Mouse (Mus musculus): ENCODE results near the gene Ncstn.

GRCm38 (mm10) chr1:172128563-172128962 lies 46.0 kb upstream of the Ncstn start:
- TF ChIP-seq CTCF (conservative IDR thresholded peaks at IDR 0.05; ENCODE audit: low read length) (no peak), POU5F1 (IDR thresholded peaks at IDR 0.05; ENCODE audit: borderline replicate concordance, low read length) (no peak)
